Mouse (Mus musculus): Measurements from ENCODE around the gene Erp27.

DNA sequence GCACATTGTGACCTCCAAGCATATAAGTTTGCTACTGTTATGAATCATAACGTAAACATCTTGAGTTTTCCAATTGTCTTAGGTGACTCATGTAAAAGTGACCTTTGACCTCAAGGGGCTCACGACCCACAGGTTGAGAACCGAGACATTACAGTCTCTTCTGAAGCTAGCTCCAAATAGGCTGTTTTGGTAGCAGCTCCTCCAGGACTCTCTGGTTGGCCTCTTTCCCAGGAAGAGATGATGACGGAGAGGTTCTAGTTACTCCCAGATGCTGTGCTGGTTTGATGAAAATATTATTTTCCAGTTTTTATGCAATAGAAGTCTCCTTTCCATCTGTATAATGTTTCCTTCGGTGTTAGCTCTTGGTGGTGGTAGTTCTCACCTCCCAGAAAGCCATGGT, 53.1 kb downstream of the Erp27 start:
- TF ChIP-seq ELF1 (IDR thresholded peaks at IDR 0.05; ENCODE audit: low read depth, low read length), result no peak
- TF ChIP-seq CHD1 (IDR thresholded peaks at IDR 0.05; ENCODE audit: low read depth, low read length), result no peak
- no peak for TF ChIP-seq EP300 (IDR thresholded peaks at IDR 0.05; ENCODE audit: low read depth in 1 of 2, low read length in 2 of 2)
- TF ChIP-seq E2F4 (IDR thresholded peaks at IDR 0.05; ENCODE audit: borderline replicate concordance, low read depth, low read length), result no peak
- no peak for TF ChIP-seq NELFE (IDR thresholded peaks at IDR 0.05; ENCODE audit: low read depth, low read length)
- TF ChIP-seq POLR2A (IDR thresholded peaks at IDR 0.05; ENCODE audit: control insufficient read depth in 1 of 2, insufficient read depth in 1 of 2, low read depth in 1 of 2, low read length in 2 of 2, poor library complexity in 1 of 2), result no peak
- no peak for TF ChIP-seq CTCF (IDR thresholded peaks at IDR 0.05 in 2 of 3, conservative IDR thresholded peaks at IDR 0.05 in 1 of 3; ENCODE audit: control insufficient read depth in 1 of 3, insufficient read depth in 1 of 3, low read depth in 2 of 3, low read length in 3 of 3, poor library complexity in 1 of 3, severe bottlenecking in 1 of 3)
